Mouse (Mus musculus) bone marrow, adult 2 months (tissue): ENCODE measurements around the gene 1500009C09Rik.

ENCODE experiments used
- CTCF ChIP-seq: fragments of 200-500 bp; IDR thresholded peaks from 2 replicates; pipeline ENCODE4 v1.5.1; 2011; ENCODE audit warnings: low read length, control low read depth; ENCODE audit not compliant: control insufficient read depth, insufficient read depth
- POLR2A ChIP-seq: fragments of 200-500 bp; IDR thresholded peaks from 2 replicates; pipeline ENCODE4 v1.6.1; 2011; ENCODE audit warnings: low read depth, mild to moderate bottlenecking, control low read depth, low read length, borderline replicate concordance; ENCODE audit not compliant: control insufficient read depth

GRCm38 (mm10) chr15:82293271-82293711, 41.1 kb downstream of the 1500009C09Rik start:
- TF ChIP-seq POLR2A, result no peak
- no peak for TF ChIP-seq CTCF
